Mouse (Mus musculus) cerebral cortex, adult 2 months (tissue): Measurements from ENCODE around the gene Glis2.

Experiments
- WGBS: fragments of 180-500 bp; shearing (Covaris S2); methylation state at CpG from one replicate; pipeline ENCODE4 v1.1.7; 2018; 5-methylcytosine and 5-hydroxymethylcytosine counted together

Glis2 gene

GRCm38 (mm10) chr16:4593971-4594813, at the start of gene Glis2:
TSS of gene Glis2 (plus strand) at chr16:4594713.
- WGBS = 3% methylated on average over 40 of the region's 74 CpGs

- 85% methylated on average over 9 of the region's 9 CpGs for WGBS
These were observed 49.7 kb upstream of the Glis2 start for GRCm38 (mm10) chr16:4544845-4545244.

GRCm38 (mm10) chr16:4546838-4547237, 47.7 kb upstream of the Glis2 start:
- 94% methylated on average over 8 of the region's 8 CpGs for WGBS

DNA sequence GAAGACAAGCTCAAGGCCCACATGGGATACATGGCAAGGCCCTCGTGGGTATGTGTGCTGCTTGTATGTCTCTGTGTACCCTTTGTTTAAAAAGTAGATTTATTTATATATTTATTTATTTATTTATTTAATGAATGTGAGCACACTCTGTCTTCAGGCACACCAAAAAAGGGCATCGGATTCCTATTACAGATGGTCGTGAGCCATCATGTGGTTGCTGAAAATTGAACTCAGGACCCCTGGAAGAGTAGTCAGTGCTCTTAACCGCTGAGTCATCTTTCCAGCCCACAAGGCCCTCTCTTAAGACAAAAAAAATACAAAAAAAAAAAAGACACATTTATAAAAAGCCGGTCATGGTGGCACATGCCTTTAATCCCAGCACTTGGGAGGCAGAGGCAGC, 46.9 kb upstream of the Glis2 start:
- WGBS = 86% methylated on average over 5 of the region's 5 CpGs

GRCm38 (mm10) chr16:4548953-4549688, 45.4 kb upstream of the Glis2 start:
- 95% methylated on average over 18 of the region's 18 CpGs for WGBS

GRCm38 (mm10) chr16:4551056-4551455, 43.5 kb upstream of the Glis2 start:
- WGBS = 39% methylated on average over 13 of the region's 13 CpGs

DNA sequence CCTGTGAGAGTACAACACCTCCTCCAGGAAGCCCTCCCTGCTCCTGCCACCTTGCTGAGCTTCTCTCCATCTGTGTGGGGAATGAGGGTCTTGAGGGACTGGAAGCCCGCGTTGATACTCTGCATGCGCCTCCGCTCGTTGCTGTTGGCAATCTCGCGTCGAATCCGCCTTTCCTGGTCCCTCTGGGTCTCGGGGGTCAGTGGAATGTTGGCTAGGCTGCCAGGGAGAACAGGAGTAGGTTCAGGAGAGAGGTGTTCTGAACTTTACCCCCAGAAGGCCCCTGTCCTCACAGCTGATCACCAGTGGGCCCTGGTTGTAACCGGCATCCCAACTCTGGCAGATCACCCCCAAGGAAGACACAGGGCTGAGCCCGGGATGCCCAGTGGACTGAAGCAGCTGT, 42.6 kb upstream of the Glis2 start:
- WGBS = 97% methylated on average over 12 of the region's 12 CpGs

DNA sequence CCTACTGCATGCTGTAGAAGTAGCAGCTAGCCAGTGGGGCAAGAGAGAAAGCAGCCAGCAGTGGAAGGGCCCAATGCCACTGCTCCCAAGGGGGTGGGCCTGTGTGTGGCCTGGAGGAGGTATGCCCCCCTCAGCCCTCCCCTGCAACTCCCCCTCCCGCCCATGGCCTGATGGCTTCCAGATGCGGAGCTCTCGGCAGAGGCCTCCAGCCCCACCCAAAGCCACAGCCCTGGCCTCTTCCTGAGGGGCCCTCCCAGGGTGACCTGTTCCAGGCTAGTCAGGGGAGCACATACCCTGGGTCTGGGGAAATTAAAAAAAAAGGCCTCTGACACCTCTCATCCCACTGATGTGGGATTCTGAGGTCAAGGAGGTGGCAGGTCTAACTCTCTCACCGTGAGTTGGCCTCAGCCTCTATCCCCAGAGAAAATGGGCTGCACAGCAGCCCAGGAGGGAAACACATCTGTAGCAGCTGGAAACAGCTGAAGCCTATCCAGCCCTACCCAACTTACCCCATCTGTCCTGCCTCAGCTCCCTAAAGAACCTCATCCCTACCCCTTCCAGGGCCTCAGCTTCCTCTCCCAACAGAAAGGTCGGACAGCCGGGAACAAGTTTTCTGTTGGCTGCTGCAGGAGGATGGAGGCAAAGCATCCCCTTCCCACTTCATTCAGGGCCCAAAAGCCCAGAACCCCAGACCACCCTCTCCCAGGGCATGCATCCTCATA, 41.5 kb upstream of the Glis2 start:
- 90% methylated on average over 6 of the region's 6 CpGs for whole genome bisulfite sequencing

- WGBS = 98% methylated on average over 1 of the region's 1 CpGs
These were observed 39.0 kb upstream of the Glis2 start for GRCm38 (mm10) chr16:4555555-4555954.

GRCm38 (mm10) chr16:4557085-4557484, 37.4 kb upstream of the Glis2 start:
- WGBS = 88% methylated on average over 1 of the region's 1 CpGs

DNA sequence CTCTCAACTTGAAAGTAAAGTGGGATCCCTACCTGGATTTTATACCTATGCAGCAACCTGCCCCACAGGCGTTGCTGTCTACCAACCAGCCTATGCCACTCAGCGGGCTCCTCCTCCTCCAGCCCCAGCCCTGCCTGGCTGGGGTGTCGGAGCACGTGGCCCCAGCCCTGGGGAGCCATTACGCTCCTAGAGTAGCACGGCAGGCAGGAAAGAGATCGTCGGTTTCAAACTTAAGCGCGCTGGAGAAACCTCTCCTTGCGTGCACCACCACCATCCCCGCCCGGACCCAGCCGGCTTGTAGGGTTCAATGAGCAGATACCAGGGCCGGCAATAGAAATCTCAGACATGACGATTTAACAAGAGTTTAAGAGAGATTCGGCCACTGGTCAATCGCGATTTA, 36.6 kb upstream of the Glis2 start:
- under 1% methylated on average over 19 of the region's 19 CpGs for WGBS

- WGBS = under 1% methylated on average over 38 of the region's 38 CpGs
These were observed 36.0 kb upstream of the Glis2 start for GRCm38 (mm10) chr16:4558384-4558979.

DNA sequence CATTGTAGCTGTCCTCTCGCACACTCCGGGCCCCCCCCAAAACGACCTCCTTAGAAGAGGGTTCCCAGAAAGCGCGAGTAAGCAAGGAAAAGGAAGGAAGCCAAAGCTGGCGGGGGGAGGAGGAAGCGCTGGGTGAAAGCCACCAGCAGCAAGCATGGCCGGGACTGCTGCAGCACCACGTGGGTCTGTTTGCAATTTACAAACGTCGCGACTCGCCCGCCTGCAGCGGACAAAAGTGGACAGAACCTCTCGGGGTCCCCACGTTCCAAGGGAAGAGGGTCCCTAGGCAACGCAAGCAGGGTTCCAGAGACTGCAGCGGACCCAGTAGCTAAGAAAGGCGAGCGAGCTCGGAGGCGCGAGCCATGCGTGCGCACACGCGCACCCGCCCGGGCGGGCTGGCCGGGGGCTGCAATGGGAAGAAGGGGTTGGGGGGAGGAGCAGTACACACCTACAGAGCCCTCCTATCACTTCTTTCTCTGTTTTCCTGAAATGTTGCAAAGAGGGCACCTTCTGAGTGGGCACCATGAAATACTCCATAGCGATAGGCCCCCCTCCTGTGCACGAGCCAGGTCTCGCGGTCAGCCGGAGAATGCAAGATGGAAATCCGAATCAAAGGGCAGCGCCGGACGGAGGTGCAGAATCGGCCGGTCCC, 35.4 kb upstream of the Glis2 start:
- under 1% methylated on average over 43 of the region's 43 CpGs for WGBS

- WGBS = 0% methylated on average over 17 of the region's 17 CpGs
These were observed 34.8 kb upstream of the Glis2 start, which contains the start of gene Tfap4 for GRCm38 (mm10) chr16:4559715-4560144. TSS of gene Tfap4 (minus strand) at chr16:4559854.

DNA sequence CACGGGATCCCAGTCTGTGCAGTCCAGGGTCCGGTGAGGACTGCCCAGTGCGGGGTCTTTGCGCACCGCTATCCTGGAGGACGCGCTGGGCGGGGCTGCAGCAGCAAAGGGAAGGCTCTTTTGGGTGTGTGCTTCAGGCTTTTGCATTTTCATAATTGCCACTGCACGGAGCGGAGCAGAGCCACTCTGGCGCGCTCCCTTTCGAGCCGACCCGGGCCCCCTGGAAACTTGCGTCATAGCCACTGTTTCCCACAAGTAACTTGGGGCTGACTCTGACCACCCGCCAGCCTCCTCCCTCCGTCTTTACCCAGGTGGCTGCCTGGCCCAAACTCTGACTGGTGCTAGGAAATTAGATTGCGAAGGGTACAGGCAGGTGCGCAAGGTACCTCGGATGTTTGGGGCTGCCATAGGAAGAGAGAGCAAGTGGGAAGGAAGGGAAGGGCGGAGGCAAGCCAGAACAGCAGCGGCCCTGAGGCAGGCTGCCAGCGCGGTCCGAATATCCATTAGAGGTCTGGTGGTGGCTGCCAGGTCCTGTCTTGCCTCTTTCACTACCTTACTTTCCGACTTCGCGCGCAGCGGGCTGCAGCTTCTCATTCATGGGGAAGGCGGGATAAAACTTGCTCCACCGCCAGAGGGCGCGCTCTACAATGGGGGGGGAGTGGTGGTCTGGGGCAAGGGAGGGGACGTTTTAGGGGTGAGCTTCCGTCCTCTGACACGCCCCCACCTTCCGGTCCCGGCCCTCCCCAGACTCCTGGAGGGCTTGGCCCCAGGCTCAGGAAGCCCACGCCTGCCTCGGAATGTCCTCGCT, 34.2 kb upstream of the Glis2 start:
- WGBS = 3% methylated on average over 43 of the region's 43 CpGs

- 23% methylated on average over 4 of the region's 4 CpGs for WGBS
These were observed 26.6 kb upstream of the Glis2 start for GRCm38 (mm10) chr16:4567912-4568311.

- 83% methylated on average over 4 of the region's 4 CpGs for WGBS
These were observed 23.8 kb upstream of the Glis2 start for GRCm38 (mm10) chr16:4570737-4571136.

DNA sequence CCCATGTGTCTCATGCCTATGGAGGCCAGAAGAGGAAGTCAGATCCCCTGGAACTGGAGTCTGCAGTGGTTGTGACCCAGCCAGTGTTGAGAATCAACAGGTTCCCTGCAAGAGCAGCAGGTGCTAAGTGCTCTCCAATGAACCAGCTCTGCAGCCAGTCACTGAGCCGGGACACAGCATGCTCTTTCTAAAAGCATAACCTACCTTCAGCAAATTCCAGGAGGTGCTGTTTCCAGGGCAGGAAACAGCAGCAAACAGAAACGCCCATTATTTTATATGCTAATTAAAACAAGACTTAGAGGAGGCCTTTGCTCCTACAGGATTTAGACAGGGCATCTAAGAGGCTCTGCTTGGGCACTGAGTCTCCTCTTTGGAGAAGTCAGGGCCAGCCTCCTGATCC, 18.5 kb upstream of the Glis2 start:
- WGBS = 60% methylated on average over 2 of the region's 2 CpGs

- WGBS = 49% methylated on average over 2 of the region's 2 CpGs
These were observed 17.6 kb upstream of the Glis2 start for GRCm38 (mm10) chr16:4576873-4577272.

GRCm38 (mm10) chr16:4578630-4579029, 15.9 kb upstream of the Glis2 start:
- WGBS = 77% methylated on average over 7 of the region's 7 CpGs
